Mouse (Mus musculus): ENCODE data around the gene Rexo2.
A peak's percentile ranks its signal among the peaks of the same experiment; 100 is the strongest.
"Not testable (repeated sequence)": the region's sequence is repeated elsewhere in the genome, so short reads cannot be mapped to it uniquely, and the experiment has no call there.

Gene Rexo2

GRCm38 (mm10) chr9:48472441-48473025 lies 7.9 kb downstream of the Rexo2 start:
- DNase-seq (ENCODE audit: low spot score) = no peak

DNA sequence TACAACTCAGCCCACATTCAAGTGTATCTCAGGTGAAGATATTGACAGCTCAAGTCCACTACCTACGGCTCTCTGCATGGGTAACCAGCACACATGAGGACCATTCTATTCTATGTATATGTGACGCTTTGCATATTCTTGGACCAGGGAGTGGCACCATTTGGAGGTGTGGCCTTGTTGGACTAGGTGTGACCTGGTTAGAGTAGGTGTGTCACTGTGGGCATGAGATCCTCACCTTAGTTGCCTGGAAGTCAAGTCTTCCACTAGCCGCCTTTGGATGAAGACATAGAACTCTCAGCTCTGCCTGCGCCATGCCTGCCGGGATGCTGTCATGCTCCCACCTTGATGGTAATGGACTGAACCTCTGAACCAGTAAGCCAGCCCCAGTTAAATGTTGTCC lies 13.0 kb downstream of the Rexo2 start:
- not testable (repeated sequence) for DNase-seq (ENCODE audit: low spot score)

GRCm38 (mm10) chr9:48466804-48467203 lies 13.6 kb downstream of the Rexo2 start:
- peak; percentile 71 for DNase-seq (ENCODE audit: low spot score)

- no peak for DNase-seq (ENCODE audit: low spot score)
Observed at GRCm38 (mm10) chr9:48465671-48466070, 14.8 kb downstream of the Rexo2 start.

GRCm38 (mm10) chr9:48461545-48461944 lies 18.9 kb downstream of the Rexo2 start:
- no peak for DNase-seq (ENCODE audit: low spot score)

DNA sequence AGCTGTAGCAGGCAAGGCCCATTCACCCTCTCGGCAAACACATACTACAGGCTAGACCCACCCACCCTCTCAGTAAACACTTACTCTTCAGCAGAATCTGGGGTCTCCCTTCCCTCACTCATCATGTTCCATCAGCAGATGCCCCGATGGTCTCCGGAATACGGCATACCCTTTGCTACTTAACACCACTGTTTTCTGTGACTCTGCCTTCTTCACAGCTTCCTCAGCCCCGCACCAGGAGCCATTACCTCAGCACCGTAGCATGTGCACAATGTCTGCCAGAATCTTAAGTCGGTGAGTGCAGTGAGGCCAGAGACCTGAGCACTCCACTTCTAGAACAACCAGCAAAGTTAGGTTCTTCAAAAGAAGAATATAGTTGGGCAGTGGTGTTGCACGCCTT lies 19.7 kb downstream of the Rexo2 start:
- DNase-seq (ENCODE audit: low spot score) = no peak

- DNase-seq (ENCODE audit: low spot score) = no peak
Observed at GRCm38 (mm10) chr9:48459391-48459790, 21.0 kb downstream of the Rexo2 start.

- DNase-seq (ENCODE audit: low spot score) = no peak
Observed at GRCm38 (mm10) chr9:48458879-48459278, 21.5 kb downstream of the Rexo2 start.

DNA sequence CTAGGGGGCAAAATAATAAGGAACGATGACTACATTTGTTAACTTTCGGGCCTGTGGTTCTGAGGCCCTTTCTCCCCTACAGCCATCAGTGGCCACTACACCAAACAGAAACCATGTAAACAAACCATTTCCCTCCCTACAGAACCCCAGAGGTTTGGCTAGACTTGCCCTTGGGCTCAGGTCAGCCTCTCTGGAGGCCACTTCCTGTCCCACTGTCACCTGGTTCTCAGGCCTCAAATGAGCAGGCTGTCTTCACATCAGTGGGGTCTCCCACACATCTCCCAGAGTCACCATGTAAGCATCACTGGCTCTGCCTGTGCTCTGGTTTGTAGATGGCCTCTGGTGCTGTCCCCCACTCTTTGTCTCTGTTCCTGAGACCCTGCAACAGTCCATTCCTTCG lies 24.5 kb downstream of the Rexo2 start:
- DNase-seq (ENCODE audit: low spot score) = no peak

- no peak for DNase-seq (ENCODE audit: low spot score)
Observed at GRCm38 (mm10) chr9:48450066-48450465, 30.4 kb downstream of the Rexo2 start.

DNA sequence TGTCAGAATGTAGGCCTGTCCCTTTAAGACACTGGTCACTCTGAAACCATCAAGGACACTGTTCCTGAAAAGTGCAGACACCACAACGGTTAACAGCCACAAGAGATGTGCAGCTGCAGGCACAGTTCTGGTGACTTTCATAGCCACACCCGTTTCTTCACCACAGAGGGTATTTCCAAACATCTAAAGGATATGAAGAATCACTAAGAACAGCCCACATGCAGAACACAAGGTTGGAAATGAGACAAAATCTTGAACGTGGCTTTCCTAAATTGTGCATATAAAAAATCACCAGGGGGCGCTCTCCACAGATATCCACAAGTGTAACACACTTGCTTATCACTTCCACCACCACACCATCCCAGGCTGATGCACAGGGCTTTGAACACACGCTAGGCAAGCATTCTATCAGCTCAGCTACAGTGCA lies 32.6 kb downstream of the Rexo2 start:
- DNase-seq (ENCODE audit: low spot score) = no peak

- no peak for DNase-seq (ENCODE audit: low spot score)
Observed at GRCm38 (mm10) chr9:48444821-48445220, 35.6 kb downstream of the Rexo2 start.

DNA sequence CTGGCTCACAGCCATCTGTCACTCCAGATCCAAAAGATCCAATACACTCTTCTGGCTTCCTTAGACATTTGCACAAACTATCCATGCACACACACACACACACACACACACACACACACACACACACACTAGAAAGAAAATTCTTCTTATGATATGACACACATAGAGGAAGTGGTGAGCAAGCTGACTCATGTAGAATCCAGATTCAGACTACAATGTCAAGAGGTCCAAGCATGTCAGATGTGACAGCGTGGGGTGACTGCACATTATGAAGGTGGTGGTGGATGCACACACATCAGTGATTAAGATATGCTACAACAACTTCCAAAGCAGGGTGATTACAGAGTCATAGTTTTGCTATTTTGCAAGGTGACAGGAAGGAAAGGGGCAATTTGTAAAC lies 36.5 kb downstream of the Rexo2 start:
- no peak for DNase-seq (ENCODE audit: low spot score)

GRCm38 (mm10) chr9:48432449-48432848 lies 48.0 kb downstream of the Rexo2 start:
- no peak for DNase-seq (ENCODE audit: low spot score)

DNA sequence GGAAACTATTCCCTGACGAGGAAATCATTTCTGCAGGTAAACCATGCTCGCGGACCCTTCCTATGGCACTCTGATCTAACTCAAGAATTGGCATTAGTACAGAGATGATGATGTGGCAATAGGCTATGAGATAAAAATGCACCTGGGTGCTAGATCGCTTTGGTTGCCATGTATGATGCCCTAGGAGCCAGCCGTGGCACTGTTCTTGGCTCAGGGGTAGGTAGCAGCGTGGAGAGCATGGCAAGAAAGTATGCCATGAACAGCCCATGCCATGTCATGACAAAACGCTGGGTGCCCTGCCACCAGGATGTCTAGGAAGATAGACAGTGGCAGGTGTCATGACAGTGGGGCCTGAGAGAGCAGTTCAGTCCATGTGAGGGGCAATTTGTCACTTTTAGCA lies 53.2 kb downstream of the Rexo2 start:
- no peak for DNase-seq (ENCODE audit: low spot score)

DNA sequence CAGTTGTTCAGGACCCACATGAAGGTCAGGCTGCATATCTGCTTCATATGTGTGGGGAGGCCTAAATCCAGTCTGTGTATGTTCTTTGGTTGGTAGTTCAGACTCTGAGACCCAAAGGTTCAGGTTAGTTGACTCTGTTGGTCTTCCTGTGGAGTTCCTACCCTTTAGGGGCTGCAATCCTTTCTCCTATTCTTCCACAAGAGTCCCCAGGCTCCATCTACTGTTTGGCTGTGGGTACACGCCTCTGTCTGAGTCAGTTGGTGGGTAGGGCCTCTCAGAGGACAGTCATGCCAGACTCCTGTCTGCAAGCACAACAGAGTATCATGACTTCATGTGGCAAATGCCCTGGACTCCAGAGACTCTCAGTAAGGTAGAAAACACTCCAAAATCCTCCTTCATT lies 57.2 kb downstream of the Rexo2 start:
- no peak for DNase-seq (ENCODE audit: low spot score)

DNA sequence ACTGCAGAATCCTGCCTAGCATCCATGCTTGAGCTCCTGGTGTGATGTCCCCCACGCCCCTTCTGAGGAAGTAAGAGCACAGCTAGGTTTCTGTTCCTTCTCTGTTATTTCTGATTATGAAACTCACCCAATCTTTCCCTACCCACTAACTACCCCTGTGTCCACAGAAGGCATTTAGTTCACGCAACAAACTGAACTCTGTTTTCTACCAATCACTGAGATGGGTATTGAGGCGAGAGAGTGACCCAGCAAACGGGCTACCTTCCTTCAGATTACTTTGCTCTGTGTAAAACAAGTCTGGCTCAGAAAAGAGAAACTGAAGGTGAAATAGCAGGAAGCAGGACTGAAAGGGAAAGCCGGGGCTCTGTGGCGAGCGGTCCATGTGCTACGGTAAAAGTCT lies 58.0 kb downstream of the Rexo2 start:
- no peak for DNase-seq (ENCODE audit: low spot score)

GRCm38 (mm10) chr9:48421561-48421960 lies 58.9 kb downstream of the Rexo2 start:
- no peak for DNase-seq (ENCODE audit: low spot score)

- no peak for DNase-seq (ENCODE audit: low spot score)
Observed at GRCm38 (mm10) chr9:48421029-48421428, 59.4 kb downstream of the Rexo2 start.

- no peak for DNase-seq (ENCODE audit: low spot score)
Observed at GRCm38 (mm10) chr9:48420437-48420836, 60.0 kb downstream of the Rexo2 start.

GRCm38 (mm10) chr9:48418829-48419228 lies 61.6 kb downstream of the Rexo2 start:
- DNase-seq (ENCODE audit: low spot score) = no peak

All from urinary bladder, postnatal 25 days (tissue).